Comparison of ENCODE assay signal across 8 mouse cellular contexts in the genomic region with DNA sequence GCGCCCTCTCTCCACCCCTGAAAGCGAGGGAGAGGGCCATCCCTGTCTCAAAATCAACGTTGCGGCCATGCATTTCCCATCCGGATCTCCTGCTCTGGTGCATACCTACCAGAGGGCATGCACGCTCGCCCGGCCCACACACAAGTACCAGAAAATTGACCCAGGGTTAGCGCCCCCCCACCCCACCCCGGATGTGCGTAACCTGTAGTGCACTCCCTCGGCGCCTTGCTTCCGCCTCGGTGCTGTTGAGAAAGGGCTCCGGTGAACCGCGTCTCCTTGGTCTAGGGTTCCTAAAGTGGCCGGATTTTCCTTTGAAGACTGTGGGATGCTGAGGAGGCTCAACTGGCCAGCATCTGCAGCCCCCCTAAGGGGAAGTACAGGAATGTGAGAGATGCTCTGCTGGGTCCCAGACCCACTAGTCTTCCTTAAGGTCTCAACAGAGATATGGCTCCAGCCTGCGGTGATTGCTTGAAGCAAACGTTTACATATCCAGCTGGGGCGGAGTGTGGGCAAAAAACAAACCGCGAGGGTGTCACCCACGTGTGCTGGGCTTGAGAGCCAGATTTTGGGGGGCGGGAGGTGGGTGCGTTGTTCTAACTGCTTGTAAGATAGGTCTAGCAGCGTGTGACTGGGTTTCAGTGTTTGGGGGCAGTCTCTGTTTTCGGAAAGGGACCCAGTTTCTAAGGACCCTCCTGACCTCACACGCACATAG. TPM values are rescaled to one million over a fixed set of nuclear protein-coding genes. Genes with fewer than 3 reads are reported as not detected.
DNase-seq lines count a peak whose midpoint lies in the region; ATAC-seq lines count a peak whose summit lies in the region.

A gene (minus strand): TSS at position 179 of the 712 bp plus-strand sequence.

- intact Hi-C loops in left cerebral cortex, postnatal 14 days (cut with DNase I) = no loop called here

- peaks cover 13% of the 10 kb centered on the region; the same call in 1 of the 2 replicates for H3K27me3 ChIP-seq in intestine, embryonic 14.5 days (replicated peaks; ENCODE audit: control insufficient read depth, insufficient read depth, low read length)

- DNase-seq in adrenal gland, adult 2 months = peak; percentile 84
- peak; percentile 89 for DNase-seq in embryo, embryonic 10 days (ENCODE audit: low spot score)
- peak; percentile 60 for DNase-seq in gastrocnemius, postnatal 25 days
- peak; percentile 90 for DNase-seq in intestine, embryonic 14.5 days (ENCODE audit: low spot score)
- peak; percentile 73 to 82 for DNase-seq in left cerebral cortex, postnatal 14 days (ENCODE audit: low spot score in 2 of 2)
- peak; percentile 82 for DNase-seq in right cerebral cortex, postnatal 14 days
- DNase-seq in urinary bladder, postnatal 4 days (ENCODE audit: low spot score in 2 of 2) = peak; percentile 67 to 81

- 0 out of 2 replicates have a peak, but pooled peaks cover 4% of the 10 kb centered on the region for H3K36me3 ChIP-seq in intestine, embryonic 14.5 days (ENCODE audit: control insufficient read depth, insufficient read depth, low read length)

- H3K27ac ChIP-seq in intestine, embryonic 14.5 days (ENCODE audit: low read depth) = peak within 1 kb of the TSS; percentile 51; the same call in 1 of the 2 replicates

- ATAC-seq in intestine, embryonic 14.5 days (replicated peaks; ENCODE audit: low FRiP score, low TSS enrichment, low read depth) = peak; percentile 77
- peak; percentile 51 for ATAC-seq in megakaryocyte-erythroid progenitor cell, adult 5-6 weeks (replicated peaks; ENCODE audit: low FRiP score, low TSS enrichment, poor library complexity, severe bottlenecking)

- WGBS in intestine, embryonic 14.5 days = 4% methylated on average over 30 of the region's 30 CpGs

- peak within 1 kb of the TSS; percentile 68 for H3K4me3 ChIP-seq in intestine, embryonic 14.5 days (ENCODE audit: low read depth, low read length)

- H3K4me1 ChIP-seq in intestine, embryonic 14.5 days (replicated peaks; ENCODE audit: control insufficient read depth, insufficient read depth, low read length) = peaks cover 13% of the 10 kb centered on the region

- peak within 1 kb of the TSS; percentile 78 for H3K4me2 ChIP-seq in intestine, embryonic 14.5 days (ENCODE audit: low read length)

- no peaks in the 10 kb centered on the region for H3K9me3 ChIP-seq in intestine, embryonic 14.5 days (ENCODE audit: control insufficient read depth, low read length)

- H3K9ac ChIP-seq in intestine, embryonic 14.5 days (ENCODE audit: low read length) = peak within 1 kb of the TSS; percentile 72

RNA-seq across cellular contexts. Expression of the gene that starts here (rescaled TPM):
- total RNA-seq in adrenal gland, adult 2 months (2021) = 10 to 100 TPM; 17.5 to 17.7 TPM
- polyA plus RNA-seq in adrenal gland, adult 2 months (2012; rRNA removed) = 23.5 and 25.5 TPM in 2 replicates
- total RNA-seq in gastrocnemius, postnatal 25 days (2021) = 10 to 100 TPM; 12.8 to 15.7 TPM
- 10.4 and 12.8 TPM in 2 replicates for polyA plus RNA-seq in intestine, embryonic 14.5 days (2014; fragmentation: Nextera tagmentation; extraction: Ambion mirVana)
- 10 to 100 TPM; 16.5 to 16.6 TPM for total RNA-seq in left cerebral cortex, postnatal 14 days (2021)
- total RNA-seq in megakaryocyte-erythroid progenitor cell, adult 5-6 weeks (2014; fragmentation: Nextera tagmentation) = 5.8 and 18.8 TPM in 2 replicates
- 4.9 and 9.0 TPM in 2 replicates for total RNA-seq in megakaryocyte-erythroid progenitor cell, adult 5-6 weeks (2017)

Comparison
In these comparisons a context has a peak if more than half of its experiments do, and no peak if none do; other contexts are left out.
1. Peak in every context shown above with its lines: DNase-seq, ATAC-seq, H3K4me3 ChIP-seq and H3K27ac ChIP-seq.